Mouse (Mus musculus): ENCODE results near the gene Dnajc4.
"Not testable (repeated sequence)": the region's sequence is repeated elsewhere in the genome, so short reads cannot be mapped to it uniquely, and the experiment has no call there.

Gene Dnajc4

DNA sequence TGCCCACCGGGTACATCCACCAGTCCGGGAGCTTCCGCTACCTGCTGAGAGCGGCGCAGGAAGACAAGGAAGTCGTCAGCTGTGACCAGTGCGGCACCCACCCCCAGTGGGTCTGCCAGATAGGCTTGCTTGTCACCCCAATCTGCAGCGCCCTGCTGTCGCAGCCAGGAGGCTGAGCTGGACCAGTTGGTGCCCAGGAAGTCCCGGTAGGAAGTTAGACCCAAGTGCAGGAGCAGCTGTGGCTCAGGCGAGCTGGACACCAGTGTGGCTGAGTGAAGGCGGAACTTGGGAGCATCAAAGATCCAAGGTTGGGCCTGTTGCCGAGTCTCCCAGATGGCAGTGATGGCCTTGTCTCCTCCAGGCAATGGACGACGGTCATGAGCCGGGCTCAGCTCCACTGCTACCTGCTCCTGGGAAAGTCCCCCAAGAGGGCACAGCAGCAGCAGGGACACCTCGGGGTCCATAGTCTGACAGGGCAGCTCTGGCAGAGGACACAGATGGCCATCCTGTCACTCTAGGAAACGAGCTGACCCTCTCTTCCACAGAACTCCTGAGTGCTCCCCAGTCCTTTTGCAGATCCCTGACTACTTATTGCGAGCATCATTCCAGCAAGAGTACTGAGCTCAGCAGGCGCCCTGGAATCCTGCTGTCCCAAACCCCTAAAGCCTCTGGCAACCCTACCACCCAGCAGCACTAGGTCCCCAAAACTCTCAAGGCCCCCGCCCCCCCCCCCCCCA is 3.1 kb upstream of the Dnajc4 start:
- no peak for DNase-seq (ENCODE audit: low read depth)

- no peak for DNase-seq (ENCODE audit: low read depth)
Measured at GRCm38 (mm10) chr19:6994489-6994888, 2.1 kb upstream of the Dnajc4 start.

GRCm38 (mm10) chr19:6994002-6994401 is 1.6 kb upstream of the Dnajc4 start:
- no peak for DNase-seq (ENCODE audit: low read depth)

DNA sequence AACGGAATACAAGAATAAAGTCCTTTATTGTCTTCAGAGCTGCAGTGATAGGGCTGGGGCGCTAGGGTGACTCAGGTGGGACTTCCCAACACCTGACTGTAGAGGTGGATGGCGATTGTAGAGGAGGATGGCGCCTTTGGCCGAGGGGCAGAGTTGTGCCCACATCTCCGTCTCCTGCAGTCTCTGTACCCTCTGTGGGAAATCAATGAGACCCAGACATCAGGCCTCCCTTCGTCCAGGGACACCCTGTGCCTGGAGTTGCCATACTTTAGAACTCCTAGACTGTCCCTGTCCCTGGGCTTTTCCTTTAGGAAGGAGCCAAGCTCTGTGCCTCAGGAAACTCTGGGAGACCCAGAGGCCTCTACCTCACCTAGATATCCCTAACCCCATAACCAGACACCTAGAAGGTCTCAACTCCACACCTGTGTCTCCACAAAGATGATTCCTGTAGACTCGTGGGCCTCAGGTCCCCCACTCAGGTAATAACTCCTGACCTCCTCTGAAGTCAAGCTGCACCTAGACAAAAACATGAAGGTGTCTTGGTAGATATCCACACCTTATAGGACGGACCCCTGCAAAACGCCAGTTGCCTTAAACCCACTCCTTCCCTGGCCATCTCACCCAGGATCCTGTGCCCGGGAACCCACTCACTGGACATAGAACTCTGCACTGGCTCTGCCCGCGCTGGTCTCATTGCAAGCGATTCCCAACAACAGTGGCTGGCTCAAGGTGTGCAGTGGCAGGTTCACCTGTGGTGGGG is 819 bp upstream of the Dnajc4 start:
- DNase-seq (ENCODE audit: low read depth) = no peak

GRCm38 (mm10) chr19:6991166-6991565 is 1.2 kb downstream of the Dnajc4 start:
- DNase-seq (ENCODE audit: low read depth) = not testable (repeated sequence)

GRCm38 (mm10) chr19:6990712-6991111 is 1.7 kb downstream of the Dnajc4 start:
- no peak for DNase-seq (ENCODE audit: low read depth)

DNA sequence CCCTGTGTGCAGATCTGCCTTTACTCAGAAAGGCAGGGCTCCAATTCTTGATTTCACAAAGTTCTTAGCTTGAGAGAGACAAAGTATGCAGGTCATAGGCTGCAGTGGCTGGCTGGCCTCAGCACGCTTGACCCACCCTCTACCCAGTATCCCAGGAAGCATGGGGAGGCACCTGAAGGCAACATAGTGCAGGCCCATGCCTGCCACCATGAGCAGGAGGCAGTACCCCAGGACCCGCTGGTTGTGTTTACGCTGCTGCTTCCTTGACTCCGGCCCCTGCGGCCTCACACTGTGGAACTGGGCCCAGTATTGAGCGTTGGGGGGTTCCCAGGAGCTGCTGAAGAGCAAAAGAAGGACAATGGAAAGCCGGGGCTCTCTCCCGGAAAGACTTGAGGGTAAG is 3.1 kb downstream of the Dnajc4 start:
- DNase-seq (ENCODE audit: low read depth) = no peak

DNA sequence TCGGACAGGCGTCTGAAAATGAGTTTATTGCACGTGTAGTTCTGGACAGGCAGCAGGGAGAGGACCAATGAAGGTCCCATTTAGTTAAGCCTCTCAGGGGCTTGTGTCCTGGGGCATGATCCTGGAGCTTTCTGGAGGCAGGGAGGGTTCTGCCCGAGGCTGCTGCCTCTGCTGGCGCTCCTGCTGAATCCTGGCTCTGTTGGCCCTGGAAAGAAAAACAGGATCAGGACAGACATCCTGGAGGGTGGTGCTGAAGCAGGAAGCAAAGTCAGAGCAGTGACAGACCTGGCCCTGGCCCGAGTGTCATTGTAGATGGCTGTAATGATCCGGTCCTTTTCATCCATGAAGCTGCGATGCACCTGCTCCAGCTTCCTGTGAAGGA is 4.5 kb downstream of the Dnajc4 start:
- no peak for DNase-seq (ENCODE audit: low read depth)

GRCm38 (mm10) chr19:6987061-6987903 is 5.1 kb downstream of the Dnajc4 start, which contains the start of gene Vegfb:
Gene Vegfb (minus strand): TSS chr19:6987651.
- DNase-seq (ENCODE audit: low read depth) = no peak

DNA sequence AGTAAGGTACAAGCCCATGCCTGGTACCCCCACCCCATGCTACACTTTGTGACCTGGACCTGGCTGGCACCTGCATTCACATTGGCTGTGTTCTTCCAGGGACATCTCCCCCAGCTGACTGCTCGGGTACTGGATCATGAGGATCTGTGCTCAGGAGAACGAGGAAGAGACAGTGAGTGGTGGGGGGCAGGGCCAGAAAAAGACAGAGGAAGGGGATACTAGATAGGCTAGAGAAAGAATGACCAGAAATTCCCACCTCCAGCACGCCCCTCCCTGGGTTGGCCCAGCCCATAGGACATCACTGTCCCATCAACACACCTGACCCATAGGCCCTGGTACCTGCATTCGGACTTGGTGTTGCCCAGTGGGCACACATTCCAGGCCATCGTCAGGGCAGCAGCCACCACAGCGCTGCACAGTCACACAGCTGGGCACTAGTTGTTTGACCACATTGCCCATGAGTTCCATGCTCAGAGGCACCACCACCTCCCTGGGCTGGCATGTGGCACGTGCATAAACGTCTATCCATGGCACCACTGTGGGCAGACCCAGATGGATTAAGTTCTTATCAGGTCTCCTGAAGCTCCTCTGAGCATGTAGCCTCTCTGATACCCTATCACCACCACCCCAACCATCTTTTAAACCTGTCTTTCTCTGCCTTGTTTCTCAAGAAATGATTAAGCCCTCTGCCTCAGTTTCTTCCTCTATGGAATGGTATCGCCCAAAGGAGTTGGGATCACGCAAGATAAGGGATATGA is 6.2 kb downstream of the Dnajc4 start:
- DNase-seq (ENCODE audit: low read depth) = no peak

DNA sequence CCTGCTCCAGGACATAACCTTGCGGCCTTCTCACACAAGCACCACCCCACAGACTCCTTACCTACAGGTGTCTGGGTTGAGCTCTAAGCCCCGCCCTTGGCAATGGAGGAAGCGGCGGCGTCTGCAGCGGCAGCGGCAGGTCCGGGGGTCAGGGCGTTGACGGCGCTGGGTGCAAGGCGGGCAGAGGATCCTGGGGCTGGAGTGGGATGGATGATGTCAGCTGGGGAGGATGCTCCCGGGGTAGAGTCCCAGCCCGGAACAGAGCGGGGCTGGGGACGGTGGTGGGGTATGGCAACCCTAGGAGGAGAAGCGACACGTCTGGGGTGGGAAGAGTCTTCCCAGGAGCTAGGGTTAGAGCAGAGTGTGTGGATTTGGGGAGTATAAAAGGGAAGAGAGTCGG is 7.1 kb downstream of the Dnajc4 start:
- DNase-seq (ENCODE audit: low read depth) = no peak

DNA sequence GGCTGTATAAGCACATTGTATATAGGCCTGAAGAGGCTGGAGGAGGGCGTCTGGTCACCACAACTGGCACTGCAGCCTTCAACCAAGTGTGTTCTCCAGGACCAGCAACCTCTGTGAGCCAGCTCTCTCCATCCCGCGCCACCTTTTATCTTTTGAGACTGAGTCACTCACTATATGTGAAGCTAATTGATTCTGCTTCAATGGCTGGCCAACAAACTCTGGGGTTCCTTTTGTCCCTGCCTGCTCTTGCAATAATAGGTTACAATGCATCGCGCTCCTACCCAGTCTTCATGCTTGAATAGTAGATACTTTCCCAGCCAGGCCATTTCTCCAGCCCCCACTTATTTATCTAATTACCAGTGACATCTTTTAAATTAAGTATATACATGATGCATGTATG is 8.8 kb downstream of the Dnajc4 start:
- DNase-seq (ENCODE audit: low read depth) = no peak

- DNase-seq (ENCODE audit: low read depth) = no peak
Measured at GRCm38 (mm10) chr19:6981465-6981864, 10.9 kb downstream of the Dnajc4 start.

- DNase-seq (ENCODE audit: low read depth) = peak; percentile 98
Measured at GRCm38 (mm10) chr19:6980381-6981093, 11.8 kb downstream of the Dnajc4 start, which contains the start of gene Fkbp2. Gene Fkbp2 (minus strand): TSS chr19:6980501.

DNA sequence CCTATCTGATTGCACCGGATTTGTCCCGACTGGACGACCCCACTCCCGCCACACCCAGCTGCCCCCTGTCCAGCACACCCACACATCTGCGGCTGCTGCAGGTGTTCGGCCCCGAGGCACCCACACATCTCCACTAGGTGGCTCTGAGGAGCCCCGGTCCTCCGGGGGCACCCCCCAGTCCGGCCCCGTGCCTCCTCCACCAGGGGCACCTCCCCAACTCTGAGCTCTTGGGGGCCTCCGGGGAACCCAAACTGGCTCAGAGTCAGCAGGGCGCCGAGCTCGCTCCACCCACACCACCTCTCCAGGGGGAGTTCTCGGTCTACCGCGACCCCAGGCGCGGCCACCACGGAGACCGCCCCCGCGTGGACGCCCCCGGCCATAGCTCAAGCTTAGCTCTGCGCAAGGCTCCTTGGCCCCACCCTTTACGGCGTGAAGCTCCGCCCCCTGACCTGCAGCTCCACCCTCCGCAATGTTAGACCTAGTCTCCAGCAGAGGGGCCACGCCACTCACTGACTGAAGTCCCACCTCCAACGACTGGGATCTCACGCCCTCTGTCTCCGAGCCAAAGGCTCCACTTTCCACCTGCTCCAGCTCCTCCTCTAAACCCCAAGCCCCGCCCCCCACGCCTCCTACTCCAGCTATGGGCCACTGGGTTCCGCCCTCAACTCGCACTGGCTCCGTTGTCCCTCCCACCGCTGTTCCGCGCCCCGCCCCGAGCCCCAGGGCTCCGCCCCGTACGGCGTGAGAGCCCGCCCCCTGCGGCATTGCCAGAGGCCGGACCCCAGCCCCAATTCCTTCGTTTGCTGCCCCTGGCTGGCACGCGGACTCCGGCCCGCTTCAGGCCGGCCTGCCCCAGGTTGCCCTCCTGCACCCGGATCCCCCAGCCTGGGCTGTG is 12.6 kb downstream of the Dnajc4 start:
- peak; percentile 99 for DNase-seq (ENCODE audit: low read depth)

- no peak for DNase-seq (ENCODE audit: low read depth)
Measured at GRCm38 (mm10) chr19:6979001-6979479, 13.3 kb downstream of the Dnajc4 start.

GRCm38 (mm10) chr19:6978639-6978974 is 13.8 kb downstream of the Dnajc4 start:
- DNase-seq (ENCODE audit: low read depth) = no peak

DNA sequence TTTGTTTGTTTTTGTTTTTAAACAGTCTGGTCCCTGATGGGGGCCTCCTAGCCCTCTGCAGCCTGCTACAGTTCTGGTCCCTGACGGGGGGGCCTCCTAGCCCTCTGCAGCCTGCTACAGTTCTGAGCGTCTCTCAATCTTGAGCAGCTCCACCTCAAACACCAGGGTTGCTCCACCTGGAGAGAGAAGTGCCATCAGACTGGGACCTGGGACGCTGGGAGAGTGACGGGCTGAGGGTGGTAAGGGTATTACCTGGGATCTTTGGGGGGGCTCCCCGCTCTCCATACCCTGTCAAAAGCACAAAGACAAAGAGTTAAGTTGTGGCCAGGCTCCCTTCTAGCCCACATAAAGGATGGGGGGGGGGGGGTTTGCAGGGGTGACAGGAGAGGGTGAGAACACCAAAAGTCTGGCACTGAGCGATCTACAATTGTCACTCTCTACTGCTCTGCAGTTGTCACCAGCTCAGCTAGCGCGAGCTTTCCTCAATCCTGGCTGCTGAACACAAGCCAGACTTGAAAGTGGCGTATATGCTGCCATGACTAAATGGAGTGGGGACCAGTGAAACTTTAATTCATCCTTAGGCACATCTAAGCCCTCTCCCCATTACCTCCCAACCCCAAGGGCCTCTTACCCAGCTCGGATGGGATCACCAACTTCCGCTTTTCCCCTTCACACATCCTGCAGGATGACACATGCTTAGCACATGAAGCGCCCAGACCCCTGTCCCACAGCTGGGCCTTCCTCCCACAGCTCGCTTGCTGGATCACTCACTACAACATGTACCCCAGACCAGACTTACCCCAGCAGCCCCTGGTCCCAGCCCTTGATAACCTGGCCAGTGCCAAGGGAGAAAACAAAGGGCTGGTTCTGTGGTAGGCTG is 14.4 kb downstream of the Dnajc4 start:
- no peak for DNase-seq (ENCODE audit: low read depth)
